ENCODE assay signal across 8 mouse cellular contexts in genomic region chr5:33694848-33695717, GRCm38 (mm10). TPM values are rescaled to one million over a fixed set of nuclear protein-coding genes. Genes with fewer than 3 reads are reported as not detected.
A peak's percentile ranks its signal among the peaks of the same experiment; 100 is the strongest.
DNase-seq lines count a peak whose midpoint lies in the region; ATAC-seq and TF ChIP-seq lines count a peak whose summit lies in the region.

No protein-coding gene starts in this region.

- H3K4me2 ChIP-seq in heart, embryonic 14.5 days (ENCODE audit: low read length), result peak overlapping the region; percentile 97
- peak overlapping the region; percentile 91 for H3K4me2 ChIP-seq in lung, embryonic 14.5 days

- H3K4me3 ChIP-seq in heart, embryonic 14.5 days (ENCODE audit: control insufficient read depth in 1 of 2, insufficient read depth in 1 of 2, low read depth in 1 of 2, low read length in 2 of 2), result peak overlapping the region; percentile 39 to 55
- peak overlapping the region; percentile 51 for H3K4me3 ChIP-seq in layer of hippocampus, adult 2 months
- H3K4me3 ChIP-seq in lung, embryonic 14.5 days (ENCODE audit: low read depth, low read length), result peak overlapping the region; percentile 40

- no peak; the same call in 1 of the 2 replicates for TF ChIP-seq CTCF in layer of hippocampus, adult 2 months (conservative IDR thresholded peaks at IDR 0.05)
- no peak for TF ChIP-seq CTCF in lung, embryonic 14.5 days (IDR thresholded peaks at IDR 0.05; ENCODE audit: low read depth)

- H3K9me3 ChIP-seq in heart, embryonic 14.5 days (ENCODE audit: control insufficient read depth, low read length), result no peaks in the 10 kb centered on the region
- no peaks in the 10 kb centered on the region for H3K9me3 ChIP-seq in lung, embryonic 14.5 days (ENCODE audit: low read depth, low read length)

- H3K27ac ChIP-seq in heart, embryonic 14.5 days (replicated peaks in 1 of 2; ENCODE audit: control insufficient read depth in 1 of 2, insufficient read depth in 1 of 2, low read depth in 2 of 2, low read length in 2 of 2), result 0 out of 4 replicates have a peak overlapping the region, but pooled peaks of 1 of the 2 experiments have one; percentile 1
- peak overlapping the region; percentile 67 for H3K27ac ChIP-seq in layer of hippocampus, adult 2 months
- peak overlapping the region; percentile 96 for H3K27ac ChIP-seq in lung, embryonic 14.5 days (ENCODE audit: low read depth)

- H3K4me1 ChIP-seq in heart, embryonic 14.5 days (ENCODE audit: control insufficient read depth in 2 of 2, insufficient read depth in 2 of 2, low read length in 2 of 2), result peaks cover 27 to 35% of the 10 kb centered on the region in 2 experiments
- peaks cover 53% of the 10 kb centered on the region for H3K4me1 ChIP-seq in lung, embryonic 14.5 days (ENCODE audit: insufficient read depth)

- H3K36me3 ChIP-seq in heart, embryonic 14.5 days (ENCODE audit: control insufficient read depth, insufficient read depth, low read length), result no peaks in the 10 kb centered on the region
- H3K36me3 ChIP-seq in lung, embryonic 14.5 days (ENCODE audit: insufficient read depth), result no peaks in the 10 kb centered on the region

- DNase-seq in cerebellum, postnatal 10 days, result peak; percentile 48 to 59
- no peak for DNase-seq in cerebellum, adult 18-20 months
- peak; percentile 84 for DNase-seq in embryo, embryonic 9.5 days (ENCODE audit: extremely low spot score)
- peak; percentile 52 to 79 for DNase-seq in layer of hippocampus, adult 2 months (ENCODE audit: low spot score in 2 of 2)
- peak; percentile 76 for DNase-seq in lung, embryonic 14.5 days
- peak; percentile 79 for DNase-seq in retina, embryonic 14.5 days (ENCODE audit: low spot score)
- DNase-seq in spleen, postnatal 10 days (ENCODE audit: low spot score in 2 of 2), result no peak

- 0 out of 2 replicates have a peak, but pooled peaks have one; percentile 23 for ATAC-seq in heart, embryonic 14.5 days (ENCODE audit: insufficient number of reproducible peaks, insufficient read depth, low FRiP score, low read depth)
- ATAC-seq in lung, embryonic 14.5 days (ENCODE audit: insufficient read depth), result peak; percentile 60

- peaks cover 18% of the 10 kb centered on the region for H3K27me3 ChIP-seq in heart, embryonic 14.5 days (ENCODE audit: control insufficient read depth, insufficient read depth, low read length)
- peaks cover 7% of the 10 kb centered on the region; the same call in 1 of the 2 replicates for H3K27me3 ChIP-seq in lung, embryonic 14.5 days (ENCODE audit: insufficient read depth, low read length)

- WGBS in heart, embryonic 14.5 days, result 6% methylated on average over 66 of the region's 71 CpGs
- 3% methylated on average over 67 of the region's 71 CpGs for WGBS in lung, embryonic 14.5 days

- peak overlapping the region; percentile 77 for H3K9ac ChIP-seq in heart, embryonic 14.5 days (ENCODE audit: low read length)
- peak overlapping the region; percentile 69 for H3K9ac ChIP-seq in lung, embryonic 14.5 days

RNA-seq across cellular contexts. Expression of gene Fgfr3, which starts 26.4 kb away (rescaled TPM):
- polyA plus RNA-seq in heart, embryonic 14.5 days (2014; fragmentation: Nextera tagmentation; extraction: Ambion mirVana), result 2.7 and 3.1 TPM in 2 replicates
- total RNA-seq in layer of hippocampus, adult 2 months (2021), result 100 to 1,000 TPM; 137 to 139 TPM
- polyA plus RNA-seq in lung, embryonic 14.5 days (2014; fragmentation: Nextera tagmentation; extraction: Ambion mirVana), result 51.0 and 52.5 TPM in 2 replicates

RNA-seq across cellular contexts. Expression of gene Tmem129, which starts 36.9 kb away (rescaled TPM):
- polyA plus RNA-seq in heart, embryonic 14.5 days (2014; fragmentation: Nextera tagmentation; extraction: Ambion mirVana), result 35.4 and 38.3 TPM in 2 replicates
- 10 to 100 TPM; 24.0 to 25.2 TPM for total RNA-seq in layer of hippocampus, adult 2 months (2021)
- polyA plus RNA-seq in lung, embryonic 14.5 days (2014; fragmentation: Nextera tagmentation; extraction: Ambion mirVana), result 38.3 and 39.7 TPM in 2 replicates

RNA-seq across cellular contexts. Expression of gene Tacc3, which starts 37.2 kb away (rescaled TPM):
- 105 and 117 TPM in 2 replicates for polyA plus RNA-seq in heart, embryonic 14.5 days (2014; fragmentation: Nextera tagmentation; extraction: Ambion mirVana)
- 1 to 10 TPM; 5.7 to 7.9 TPM for total RNA-seq in layer of hippocampus, adult 2 months (2021)
- 254 and 261 TPM in 2 replicates for polyA plus RNA-seq in lung, embryonic 14.5 days (2014; fragmentation: Nextera tagmentation; extraction: Ambion mirVana)

RNA-seq across cellular contexts. Expression of gene Slbp, which starts 42.7 kb away (rescaled TPM):
- 97.7 and 102 TPM in 2 replicates for polyA plus RNA-seq in heart, embryonic 14.5 days (2014; fragmentation: Nextera tagmentation; extraction: Ambion mirVana)
- total RNA-seq in layer of hippocampus, adult 2 months (2021), result 10 to 100 TPM; 20.5 to 21.5 TPM
- polyA plus RNA-seq in lung, embryonic 14.5 days (2014; fragmentation: Nextera tagmentation; extraction: Ambion mirVana), result 265 and 275 TPM in 2 replicates

Comparison
In these comparisons a context has a peak if more than half of its experiments do, and no peak if none do; other contexts are left out.
1. DNase-seq: peak in cerebellum, postnatal 10 days (2 of 2), embryo, embryonic 9.5 days (single experiment), layer of hippocampus, adult 2 months (2 of 2), lung, embryonic 14.5 days (single experiment) and retina, embryonic 14.5 days (single experiment); none in cerebellum, adult 18-20 months (0 of 2) and spleen, postnatal 10 days (0 of 2).
2. RNA of gene Fgfr3, which starts 26.4 kb away (polyA plus RNA-seq): 51.0 to 52.5 TPM in lung, embryonic 14.5 days; 2.7 to 3.1 TPM in heart, embryonic 14.5 days; every median in the first group is over 10 times any median in the second.
3. Peak in every context shown above with its lines, with median percentiles within 50 percentile points of each other: H3K4me3 ChIP-seq.